Comparison of ENCODE assay signal across 14 mouse cellular contexts in the genomic region with DNA sequence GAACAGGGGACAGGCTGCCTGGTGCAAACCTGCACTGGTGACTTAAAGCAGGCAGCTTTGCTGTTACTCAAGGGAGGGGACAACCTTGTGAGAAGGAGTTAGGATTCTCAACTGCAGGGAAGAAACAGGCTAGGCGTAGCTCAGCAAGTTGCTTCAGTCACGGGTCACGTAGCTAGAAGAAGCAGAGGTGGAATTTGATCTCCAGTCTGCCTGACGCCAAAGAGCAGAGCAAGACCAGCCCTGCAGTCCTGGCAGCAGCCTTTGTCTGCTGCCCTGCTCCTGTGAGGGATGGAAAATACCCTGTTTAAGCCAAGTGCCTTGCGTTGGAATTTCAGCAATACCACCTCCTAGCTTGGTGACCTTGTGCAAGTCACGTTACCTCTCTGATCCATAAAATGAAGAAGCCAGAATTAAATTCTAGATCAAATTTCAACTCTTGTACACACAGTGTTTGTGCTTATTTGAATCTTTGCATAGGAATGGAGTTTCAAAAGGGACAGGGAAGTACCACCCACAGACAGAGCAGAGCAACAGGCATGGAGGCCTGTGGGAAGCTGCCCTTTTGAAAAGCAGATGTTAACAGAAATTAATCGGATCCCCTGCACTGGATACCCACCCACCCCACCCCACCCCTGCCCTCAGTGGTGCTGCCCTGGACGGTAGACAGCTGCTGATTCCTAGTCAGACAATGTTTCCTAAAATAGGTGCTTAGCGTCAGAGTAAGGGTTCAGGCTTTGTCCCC.
DNase-seq lines count a peak whose midpoint lies in the region; ATAC-seq and TF ChIP-seq lines count a peak whose summit lies in the region.
"Had no signal": no experiment of that assay in that cellular context is flagged by ENCODE, and none has a peak within 500 bp of the region (broad histone marks: within the 10 kb centered on the region; RNA-seq: fewer than 3 reads in every experiment).

No protein-coding gene starts in this region.

- no peak overlapping the region for H3K4me2 ChIP-seq in intestine, postnatal 0 days (replicated peaks; ENCODE audit: low read depth)
- H3K4me2 ChIP-seq: heart, embryonic 13.5 days; midbrain, embryonic 15.5 days had no signal

- peaks cover 3% of the 10 kb centered on the region; the same call in 1 of the 2 replicates for H3K9me3 ChIP-seq in heart, embryonic 10.5 days
- H3K9me3 ChIP-seq in intestine, postnatal 0 days (ENCODE audit: control insufficient read depth), result no peaks in the 10 kb centered on the region
- H3K9me3 ChIP-seq in limb, embryonic 10.5 days (replicated peaks), result no peaks in the 10 kb centered on the region

- 0 out of 2 replicates have a peak overlapping the region, but pooled peaks have one; percentile 13 for H3K27ac ChIP-seq in heart, embryonic 10.5 days
- no peak overlapping the region for H3K27ac ChIP-seq in intestine, postnatal 0 days (ENCODE audit: low read depth, low read length)
- peak overlapping the region; percentile 42; the same call in 1 of the 2 replicates for H3K27ac ChIP-seq in limb, embryonic 10.5 days
- H3K27ac ChIP-seq: heart, embryonic 13.5 days; left cerebral cortex, adult 2 months; midbrain, embryonic 15.5 days had no signal

- no peak for TF ChIP-seq POLR2A in lung, adult 2 months (IDR thresholded peaks at IDR 0.05; ENCODE audit: borderline replicate concordance, extremely low read depth, low read depth, low read length)

- H3K4me3 ChIP-seq in heart, embryonic 10.5 days, result no peak overlapping the region
- H3K4me3 ChIP-seq in intestine, postnatal 0 days (ENCODE audit: low read depth, low read length), result no peak overlapping the region
- H3K4me3 ChIP-seq in limb, embryonic 10.5 days, result no peak overlapping the region
- no peak overlapping the region for H3K4me3 ChIP-seq in lung, adult 2 months (replicated peaks; ENCODE audit: extremely low read depth, low read depth, low read length)
- H3K4me3 ChIP-seq: heart, embryonic 13.5 days; left cerebral cortex, adult 2 months; midbrain, embryonic 15.5 days had no signal

- peaks cover 17% of the 10 kb centered on the region for H3K4me1 ChIP-seq in heart, embryonic 10.5 days
- no peaks in the 10 kb centered on the region for H3K4me1 ChIP-seq in intestine, postnatal 0 days (replicated peaks; ENCODE audit: control insufficient read depth, insufficient read depth, low read length)
- peaks cover 10% of the 10 kb centered on the region for H3K4me1 ChIP-seq in limb, embryonic 10.5 days
- H3K4me1 ChIP-seq in lung, adult 2 months (ENCODE audit: control insufficient read depth, insufficient read depth, low read length), result no peaks in the 10 kb centered on the region
- H3K4me1 ChIP-seq: midbrain, embryonic 15.5 days had no signal

- 33% methylated on average over 9 of the region's 9 CpGs for WGBS in heart, embryonic 10.5 days
- 53% methylated on average over 9 of the region's 9 CpGs for WGBS in intestine, postnatal 0 days
- 40% methylated on average over 9 of the region's 9 CpGs for WGBS in limb, embryonic 10.5 days
- WGBS in lung, adult 2 months, result 55% methylated on average over 9 of the region's 9 CpGs

- TF ChIP-seq CTCF in intestine, postnatal 0 days (IDR thresholded peaks at IDR 0.05; ENCODE audit: low read depth), result no peak
- TF ChIP-seq CTCF in lung, adult 2 months (IDR thresholded peaks at IDR 0.05; ENCODE audit: insufficient read depth, low read length), result no peak

- H3K36me3 ChIP-seq in heart, embryonic 10.5 days, result no peaks in the 10 kb centered on the region
- no peaks in the 10 kb centered on the region for H3K36me3 ChIP-seq in intestine, postnatal 0 days (ENCODE audit: control insufficient read depth, insufficient read depth)
- no peaks in the 10 kb centered on the region for H3K36me3 ChIP-seq in limb, embryonic 10.5 days
- H3K36me3 ChIP-seq: heart, embryonic 13.5 days; midbrain, embryonic 15.5 days had no signal

- DNase-seq in heart, embryonic 10.5 days (ENCODE audit: low spot score), result no peak
- no peak for DNase-seq in heart, adult 8-10 months (ENCODE audit: low spot score)
- DNase-seq in embryo, embryonic 10.5 days (ENCODE audit: low spot score), result peak; percentile 54
- no peak for DNase-seq in limb, embryonic 10.5 days (ENCODE audit: low spot score)
- DNase-seq in right cerebral cortex, adult 2 months (ENCODE audit: low spot score in 2 of 2), result no peak
- no peak for DNase-seq in adrenal gland, adult 18-20 months (ENCODE audit: low spot score in 2 of 2)
- DNase-seq in lung, adult 2 months, result no peak
- DNase-seq: cerebellum, adult 8-10 months; thymus, postnatal 4 days had no signal

- H3K27me3 ChIP-seq in heart, embryonic 10.5 days (ENCODE audit: insufficient read depth, poor library complexity, severe bottlenecking), result no peaks in the 10 kb centered on the region
- no peaks in the 10 kb centered on the region for H3K27me3 ChIP-seq in intestine, postnatal 0 days (replicated peaks; ENCODE audit: control insufficient read depth, insufficient read depth, low read length)
- H3K27me3 ChIP-seq in limb, embryonic 10.5 days (ENCODE audit: low read depth, poor library complexity, severe bottlenecking), result no peaks in the 10 kb centered on the region
- H3K27me3 ChIP-seq: heart, embryonic 13.5 days; midbrain, embryonic 15.5 days had no signal

- no peak overlapping the region for H3K9ac ChIP-seq in intestine, postnatal 0 days (ENCODE audit: low read depth, low read length)
- H3K9ac ChIP-seq: heart, embryonic 13.5 days; midbrain, embryonic 15.5 days had no signal

- ATAC-seq in intestine, postnatal 0 days, result peak; percentile 36; the same call in 1 of the 2 replicates
- ATAC-seq: forebrain, embryonic 14.5 days; midbrain, embryonic 15.5 days had no signal
